Mouse (Mus musculus) forebrain, embryonic 14.5 days (tissue): Measurements from ENCODE around the gene Heatr3. TPM values are rescaled to one million over a fixed set of nuclear protein-coding genes. Genes with fewer than 3 reads are reported as not detected.
A peak's percentile ranks its signal among the peaks of the same experiment; 100 is the strongest.

Source experiments
- ATAC-seq: fragments of 200-750 bp; cut with Nextera tagmentation; 2 replicates; pipeline ENCODE4 v1.8.0; 2017; ENCODE audit warnings: mild to moderate bottlenecking, moderate library complexity
- DNase-seq: peaks from one replicate; pipeline ENCODE4 v3.0.0-alpha.2; 2015; ENCODE audit warnings: low spot score
- H3K27ac ChIP-seq: fragments of 300-500 bp; sonication (generic); 2 replicates; pipeline ENCODE4 v1.5.1; 2014; ENCODE audit warnings: low read depth, mild to moderate bottlenecking, control low read depth, low read length, moderate library complexity
- H3K27me3 ChIP-seq: fragments of 300-500 bp; sonication (generic); replicated peaks from 2 replicates; pipeline ENCODE4 v1.6.1; 2014; ENCODE audit warnings: low read length, control low read depth, mixed read lengths; ENCODE audit not compliant: control insufficient read depth, insufficient read depth
- H3K36me3 ChIP-seq: fragments of 300-500 bp; sonication (generic); 2 replicates; pipeline ENCODE4 v1.6.1; 2014; ENCODE audit warnings: low read length, control low read depth; ENCODE audit not compliant: control insufficient read depth, insufficient read depth
- H3K4me1 ChIP-seq: fragments of 300-500 bp; sonication (generic); 2 replicates; pipeline ENCODE4 v1.6.1; 2014; ENCODE audit warnings: antibody characterized with exemption, low read length, control low read depth; ENCODE audit not compliant: control insufficient read depth, insufficient read depth
- H3K4me2 ChIP-seq: fragments of 300-500 bp; sonication (generic); 2 replicates; pipeline ENCODE4 v1.6.1; 2014; ENCODE audit warnings: mild to moderate bottlenecking, control low read depth, low read length
- H3K4me3 ChIP-seq: fragments of 300-500 bp; sonication (generic); 2 replicates; pipeline ENCODE4 v1.5.1; 2014; ENCODE audit warnings: low read depth, low read length, control low read depth
- H3K9ac ChIP-seq: fragments of 300-500 bp; sonication (generic); 2 replicates; pipeline ENCODE4 v1.6.1; 2014; ENCODE audit warnings: mild to moderate bottlenecking, low read length, control low read depth, moderate library complexity
- H3K9me3 ChIP-seq: fragments of 300-500 bp; sonication (generic); replicated peaks from 2 replicates; pipeline ENCODE4 v1.6.1; 2016; ENCODE audit warnings: low read length, control low read depth, mixed read lengths; ENCODE audit not compliant: control insufficient read depth
- WGBS: fragments of 180-500 bp; shearing (Covaris S2); extraction: QIAGEN DNeasy Blood & Tissue Kit; methylation state at CpG from one replicate; pipeline ENCODE4 v1.1.7; 2014; 5-methylcytosine and 5-hydroxymethylcytosine counted together
- polyA plus RNA-seq: library from polyadenylated mRNA; unstranded; fragments of >200 nt; fragmentation: Nextera tagmentation; extraction: Ambion mirVana; gene quantifications from 2 replicates; pipeline ENCODE4 v1.2.1, GENCODE M21; 2014

Heatr3 gene
- polyA plus RNA-seq: 30.2 and 34.1 TPM in 2 replicates

- DNase-seq (peak; percentile 96), ATAC-seq (peak; percentile 98)
- H3K9ac ChIP-seq: peak within 1 kb of the TSS; percentile 83
- H3K4me2 ChIP-seq: peak within 1 kb of the TSS; percentile 75
- no peaks in the 10 kb centered on the region for H3K27me3 ChIP-seq
- peak within 1 kb of the TSS; percentile 93 for H3K27ac ChIP-seq
- under 1% methylated on average over 75 of the region's 79 CpGs for WGBS
- H3K4me3 ChIP-seq: peak within 1 kb of the TSS; percentile 93
- peaks cover 53% of the 10 kb centered on the region for H3K36me3 ChIP-seq
- H3K9me3 ChIP-seq: no peaks in the 10 kb centered on the region
- H3K4me1 ChIP-seq: peaks cover 5% of the 10 kb centered on the region; the same call in 1 of the 2 replicates
Observed at GRCm38 (mm10) chr8:88137748-88138484, at the start of gene Heatr3. Heatr3 (plus strand) TSS chr8:88137855.

GRCm38 (mm10) chr8:88088006-88088405 is 49.6 kb upstream of the Heatr3 start:
- Histone ChIP-seq H3K4me3 (no peak overlapping the region), H3K36me3 (no peaks in the 10 kb centered on the region), H3K9me3 (no peaks in the 10 kb centered on the region), H3K27ac (no peak overlapping the region), H3K4me2 (no peak overlapping the region), H3K4me1 (no peaks in the 10 kb centered on the region), H3K9ac (no peak overlapping the region), H3K27me3 (no peaks in the 10 kb centered on the region)
- DNase-seq: no peak
- no peak for ATAC-seq

- no peak overlapping the region for H3K27ac ChIP-seq
- H3K36me3 ChIP-seq: no peaks in the 10 kb centered on the region
- ATAC-seq: no peak
- H3K9me3 ChIP-seq: no peaks in the 10 kb centered on the region
- H3K4me3 ChIP-seq: no peak overlapping the region
- 85% methylated on average over 2 of the region's 2 CpGs for WGBS
- H3K4me1 ChIP-seq: no peaks in the 10 kb centered on the region
- H3K27me3 ChIP-seq: no peaks in the 10 kb centered on the region
- no peak overlapping the region for H3K4me2 ChIP-seq
- no peak overlapping the region for H3K9ac ChIP-seq
- no peak for DNase-seq
Observed at GRCm38 (mm10) chr8:88091661-88092060, 46.0 kb upstream of the Heatr3 start.

GRCm38 (mm10) chr8:88093367-88093766 is 44.3 kb upstream of the Heatr3 start:
- ATAC-seq: no peak
- H3K9me3 ChIP-seq: no peaks in the 10 kb centered on the region
- no peaks in the 10 kb centered on the region for H3K36me3 ChIP-seq
- H3K4me3 ChIP-seq: no peak overlapping the region
- no peaks in the 10 kb centered on the region for H3K27me3 ChIP-seq
- no peak for DNase-seq
- no peak overlapping the region for H3K4me2 ChIP-seq
- no peaks in the 10 kb centered on the region for H3K4me1 ChIP-seq
- H3K27ac ChIP-seq: no peak overlapping the region
- H3K9ac ChIP-seq: no peak overlapping the region
- 70% methylated on average over 4 of the region's 4 CpGs for WGBS

- DNase-seq (no peak), ATAC-seq (no peak)
- Histone ChIP-seq H3K36me3 (no peaks in the 10 kb centered on the region), H3K27ac (no peak overlapping the region), H3K9ac (no peak overlapping the region), H3K27me3 (no peaks in the 10 kb centered on the region), H3K4me3 (no peak overlapping the region), H3K4me1 (no peaks in the 10 kb centered on the region), H3K4me2 (no peak overlapping the region), H3K9me3 (no peaks in the 10 kb centered on the region)
- WGBS: 83% methylated on average over 4 of the region's 4 CpGs
Observed at GRCm38 (mm10) chr8:88098856-88099255, 38.8 kb upstream of the Heatr3 start.

- H3K4me1 ChIP-seq: no peaks in the 10 kb centered on the region
- no peak overlapping the region for H3K27ac ChIP-seq
- H3K4me3 ChIP-seq: no peak overlapping the region
- peak; percentile 69 for DNase-seq
- H3K27me3 ChIP-seq: no peaks in the 10 kb centered on the region
- H3K9ac ChIP-seq: no peak overlapping the region
- H3K9me3 ChIP-seq: no peaks in the 10 kb centered on the region
- no peaks in the 10 kb centered on the region for H3K36me3 ChIP-seq
- no peak for ATAC-seq
- no peak overlapping the region for H3K4me2 ChIP-seq
- 0% methylated on average over 1 of the region's 1 CpGs for WGBS
Observed at GRCm38 (mm10) chr8:88099526-88099925, 38.1 kb upstream of the Heatr3 start.

GRCm38 (mm10) chr8:88109241-88109640 is 28.4 kb upstream of the Heatr3 start:
- WGBS: 94% methylated on average over 4 of the region's 4 CpGs
- no peak for DNase-seq
- ATAC-seq: no peak
- no peak overlapping the region for H3K9ac ChIP-seq
- H3K9me3 ChIP-seq: no peaks in the 10 kb centered on the region
- no peaks in the 10 kb centered on the region for H3K27me3 ChIP-seq
- H3K36me3 ChIP-seq: no peaks in the 10 kb centered on the region
- H3K27ac ChIP-seq: no peak overlapping the region
- H3K4me1 ChIP-seq: no peaks in the 10 kb centered on the region
- no peak overlapping the region for H3K4me2 ChIP-seq
- no peak overlapping the region for H3K4me3 ChIP-seq

- peak within 1 kb of the TSS; percentile 92 for H3K9ac ChIP-seq
- 0% methylated on average over 49 of the region's 49 CpGs for WGBS
- no peaks in the 10 kb centered on the region for H3K9me3 ChIP-seq
- peaks cover 12% of the 10 kb centered on the region for H3K36me3 ChIP-seq
- no peaks in the 10 kb centered on the region for H3K27me3 ChIP-seq
- H3K27ac ChIP-seq: no peak within 1 kb of the TSS; the same call in 1 of the 2 replicates
- peak; percentile 98 for DNase-seq
- H3K4me3 ChIP-seq: peak within 1 kb of the TSS; percentile 98
- H3K4me2 ChIP-seq: peak within 1 kb of the TSS; percentile 69
- H3K4me1 ChIP-seq: no peaks in the 10 kb centered on the region
- ATAC-seq: peak; percentile 100
Observed at GRCm38 (mm10) chr8:88118456-88119036, 19.1 kb upstream of the Heatr3 start, which contains the start of gene Cnep1r1. Cnep1r1 (plus strand) TSS chr8:88118769.

- H3K9ac ChIP-seq: peak overlapping the region; percentile 92
- DNase-seq (peak; percentile 10), ATAC-seq (peak; percentile 40)
- H3K4me1 ChIP-seq: no peaks in the 10 kb centered on the region
- H3K27ac ChIP-seq: no peak overlapping the region; the same call in 1 of the 2 replicates
- no peaks in the 10 kb centered on the region for H3K9me3 ChIP-seq
- peaks cover 13% of the 10 kb centered on the region for H3K36me3 ChIP-seq
- H3K4me2 ChIP-seq: peak overlapping the region; percentile 69
- peak overlapping the region; percentile 98 for H3K4me3 ChIP-seq
- no peaks in the 10 kb centered on the region for H3K27me3 ChIP-seq
- WGBS: 1% methylated on average over 11 of the region's 11 CpGs
Observed at GRCm38 (mm10) chr8:88119076-88119475, 18.6 kb upstream of the Heatr3 start.
